Mouse (Mus musculus) G1E (cell line): ENCODE results near the gene 1810046K07Rik.

Source experiments
- CTCF ChIP-seq: IDR thresholded peaks from 2 replicates; pipeline ENCODE4 v1.5.1; 2012; ENCODE audit warnings: low read depth, low read length, inconsistent platforms, mixed read lengths
- TAL1 ChIP-seq: conservative IDR thresholded peaks from 2 replicates; pipeline ENCODE4 v1.6.1; 2012; ENCODE audit warnings: low read depth, low read length, inconsistent platforms, mixed read lengths

- TF ChIP-seq CTCF = no peak
- TF ChIP-seq TAL1 = no peak
Measured at GRCm38 (mm10) chr9:51258426-51258825, 70.3 kb downstream of the 1810046K07Rik start.
